Mouse (Mus musculus) MEL (cell line): ENCODE data around the gene Ogfod1. TPM values are rescaled to one million over a fixed set of nuclear protein-coding genes. Genes with fewer than 3 reads are reported as not detected.

Source experiments
- DNase-seq: peaks from one replicate; pipeline ENCODE4 v3.0.0; 2011; ENCODE audit warnings: low read depth, low spot score
- H3K27ac ChIP-seq: 2 replicates; pipeline ENCODE4 v1.5.1; 2012; ENCODE audit warnings: low read depth, mild to moderate bottlenecking, control low read depth, low read length, moderate library complexity; ENCODE audit not compliant: control insufficient read depth
- H3K27me3 ChIP-seq, 2 experiments: fragments of 150-350 bp in 1 of 2; sonication (generic) in 1 of 2; 2 replicates each; pipeline ENCODE4 v1.6.1; 2012; ENCODE audit warnings: low read length in 2 of 2, mild to moderate bottlenecking in 2 of 2, improper control_type of control experiment in 1 of 2, moderate library complexity in 1 of 2; ENCODE audit not compliant: insufficient read depth in 2 of 2, control insufficient read depth in 1 of 2
- H3K36me3 ChIP-seq, 2 experiments: 2 replicates each; pipeline ENCODE4 v1.6.1; 2012 to 2014; ENCODE audit warnings: low read length in 2 of 2, improper control_type of control experiment in 1 of 2, inconsistent platforms in 1 of 2, mild to moderate bottlenecking in 1 of 2; ENCODE audit not compliant: insufficient read depth in 2 of 2, control insufficient read depth in 1 of 2
- H3K4me1 ChIP-seq, 2 experiments: fragments of 150-350 bp in 1 of 2; sonication (generic) in 1 of 2; 2 replicates each; pipeline ENCODE4 v1.6.1; 2012; ENCODE audit warnings: low read length in 2 of 2, improper control_type of control experiment in 1 of 2, mild to moderate bottlenecking in 1 of 2; ENCODE audit not compliant: insufficient read depth in 2 of 2, control insufficient read depth in 1 of 2
- H3K4me3 ChIP-seq, 2 experiments: fragments of 150-350 bp in 1 of 2; sonication (generic) in 1 of 2; 2 replicates each; pipeline ENCODE4 v1.5.1; 2012; ENCODE audit warnings: low read depth in 2 of 2, low read length in 2 of 2, mild to moderate bottlenecking in 2 of 2, moderate library complexity in 2 of 2, control low read depth in 1 of 2, improper control_type of control experiment in 1 of 2; ENCODE audit not compliant: control insufficient read depth in 1 of 2, insufficient read depth in 1 of 2
- H3K79me2 ChIP-seq: 2 replicates; pipeline ENCODE4 v1.6.1; 2012; ENCODE audit warnings: mild to moderate bottlenecking, low read length, moderate library complexity; ENCODE audit not compliant: control insufficient read depth, poor library complexity, insufficient read depth
- H3K9ac ChIP-seq: 2 replicates; pipeline ENCODE4 v1.6.1; 2012; ENCODE audit warnings: low read depth, mild to moderate bottlenecking, control low read depth, low read length, moderate library complexity; ENCODE audit not compliant: control insufficient read depth, poor library complexity, severe bottlenecking
- H3K9me3 ChIP-seq: fragments of 150-350 bp; sonication (generic); replicated peaks from 2 replicates; pipeline ENCODE4 v1.6.1; 2012; ENCODE audit warnings: mild to moderate bottlenecking, low read length, improper control_type of control experiment, moderate library complexity; ENCODE audit not compliant: insufficient read depth
- BHLHE40 ChIP-seq: IDR thresholded peaks from 2 replicates; pipeline ENCODE4 v1.6.1; 2012; ENCODE audit warnings: low read depth, mild to moderate bottlenecking, inconsistent platforms, low read length, improper control_type of control experiment, borderline replicate concordance
- CHD1 ChIP-seq: IDR thresholded peaks from 2 replicates; pipeline ENCODE4 v1.6.1; 2012; ENCODE audit warnings: low read depth, mild to moderate bottlenecking, inconsistent platforms, low read length, improper control_type of control experiment
- CHD2 ChIP-seq: IDR thresholded peaks from 2 replicates; pipeline ENCODE4 v1.6.1; 2011; ENCODE audit warnings: low read length, improper control_type of control experiment
- E2F4 ChIP-seq: IDR thresholded peaks from 2 replicates; pipeline ENCODE4 v1.6.1; 2011; ENCODE audit warnings: low read depth, low read length, improper control_type of control experiment, borderline replicate concordance
- ELF1 ChIP-seq: IDR thresholded peaks from 2 replicates; pipeline ENCODE4 v1.6.1; 2014; ENCODE audit warnings: low read depth, mild to moderate bottlenecking, inconsistent platforms, low read length, improper control_type of control experiment, moderate library complexity
- EP300 ChIP-seq, 2 experiments: IDR thresholded peaks; 2 replicates each; pipeline ENCODE4 v1.6.1; 2011; ENCODE audit warnings: improper control_type of control experiment in 2 of 2, low read length in 2 of 2, low read depth in 1 of 2, mild to moderate bottlenecking in 1 of 2
- GABPA ChIP-seq: IDR thresholded peaks from 2 replicates; pipeline ENCODE4 v1.6.1; 2012; ENCODE audit warnings: low read depth, mild to moderate bottlenecking, inconsistent platforms, low read length, improper control_type of control experiment, moderate library complexity
- GATA1 ChIP-seq: IDR thresholded peaks from 2 replicates; pipeline ENCODE4 v1.6.1; 2011; ENCODE audit warnings: low read depth, low read length, improper control_type of control experiment
- HCFC1 ChIP-seq: IDR thresholded peaks from 2 replicates; pipeline ENCODE4 v1.6.1; 2012; ENCODE audit warnings: low read depth, mild to moderate bottlenecking, inconsistent platforms, low read length, improper control_type of control experiment, moderate library complexity
- JUND ChIP-seq: IDR thresholded peaks from 2 replicates; pipeline ENCODE4 v1.6.1; 2011; ENCODE audit warnings: low read depth, mild to moderate bottlenecking, improper control_type of control experiment, low read length
- KAT2A ChIP-seq: conservative IDR thresholded peaks from 2 replicates; pipeline ENCODE4 v1.6.1; 2012; ENCODE audit warnings: low read depth, low read length, improper control_type of control experiment, inconsistent platforms
- MAFK ChIP-seq: IDR thresholded peaks from 2 replicates; pipeline ENCODE4 v1.6.1; 2011; ENCODE audit warnings: low read depth, mild to moderate bottlenecking, low read length, improper control_type of control experiment, borderline replicate concordance
- MAX ChIP-seq: IDR thresholded peaks from 2 replicates; pipeline ENCODE4 v1.6.1; 2011; ENCODE audit warnings: low read length, improper control_type of control experiment
- MAZ ChIP-seq: IDR thresholded peaks from 2 replicates; pipeline ENCODE4 v1.6.1; 2012; ENCODE audit warnings: low read depth, mild to moderate bottlenecking, inconsistent platforms, low read length, improper control_type of control experiment
- MEF2A ChIP-seq: IDR thresholded peaks from 2 replicates; pipeline ENCODE4 v1.6.1; 2014; ENCODE audit warnings: low read depth, mild to moderate bottlenecking, inconsistent platforms, low read length, improper control_type of control experiment; ENCODE audit not compliant: poor library complexity, insufficient replicate concordance, severe bottlenecking; ENCODE audit errors: extremely low read depth
- MXI1 ChIP-seq: IDR thresholded peaks from 2 replicates; pipeline ENCODE4 v1.6.1; 2011; ENCODE audit warnings: mild to moderate bottlenecking, low read depth, low read length, improper control_type of control experiment
- MYB ChIP-seq: IDR thresholded peaks from 2 replicates; pipeline ENCODE4 v1.6.1; 2011; ENCODE audit warnings: mild to moderate bottlenecking, low read depth, low read length, improper control_type of control experiment
- MYC ChIP-seq: IDR thresholded peaks from 2 replicates; pipeline ENCODE4 v1.6.1; 2011; ENCODE audit warnings: low read depth, mild to moderate bottlenecking, low read length, improper control_type of control experiment, moderate library complexity
- NELFE ChIP-seq: IDR thresholded peaks from 2 replicates; pipeline ENCODE4 v1.6.1; 2011; ENCODE audit warnings: low read depth, low read length, improper control_type of control experiment
- NRF1 ChIP-seq: IDR thresholded peaks from 2 replicates; pipeline ENCODE4 v1.6.1; 2014; ENCODE audit warnings: low read depth, mild to moderate bottlenecking, inconsistent platforms, low read length, improper control_type of control experiment, moderate library complexity; ENCODE audit not compliant: poor library complexity, insufficient read depth, severe bottlenecking
- POLR2A ChIP-seq, 2 experiments: IDR thresholded peaks; 2 replicates each; pipeline ENCODE4 v1.6.1; 2011 to 2012; ENCODE audit warnings: low read length in 2 of 2, mild to moderate bottlenecking in 2 of 2, control low read depth in 1 of 2, improper control_type of control experiment in 1 of 2, low read depth in 1 of 2, moderate library complexity in 1 of 2; ENCODE audit not compliant: control insufficient read depth in 1 of 2, insufficient read depth in 1 of 2, poor library complexity in 1 of 2
- POLR2AphosphoS2 ChIP-seq: IDR thresholded peaks from 2 replicates; pipeline ENCODE4 v1.6.1; 2011; ENCODE audit warnings: low read length, improper control_type of control experiment
- POLR2AphosphoS5 ChIP-seq: IDR thresholded peaks from 2 replicates; pipeline ENCODE4 v1.6.1; 2012; ENCODE audit warnings: low read depth, borderline replicate concordance, mild to moderate bottlenecking, inconsistent platforms, low read length, moderate library complexity, mixed read lengths
- RAD21 ChIP-seq: IDR thresholded peaks from 2 replicates; pipeline ENCODE4 v1.6.1; 2011; ENCODE audit warnings: mild to moderate bottlenecking, low read depth, low read length, improper control_type of control experiment
- RCOR1 ChIP-seq: IDR thresholded peaks from 2 replicates; pipeline ENCODE4 v1.6.1; 2012; ENCODE audit warnings: low read depth, mild to moderate bottlenecking, inconsistent platforms, low read length, improper control_type of control experiment
- SIN3A ChIP-seq: IDR thresholded peaks from 2 replicates; pipeline ENCODE4 v1.6.1; 2012; ENCODE audit warnings: low read length, improper control_type of control experiment, inconsistent platforms
- SMC3 ChIP-seq: IDR thresholded peaks from 2 replicates; pipeline ENCODE4 v1.6.1; 2011; ENCODE audit warnings: low read depth, low read length, improper control_type of control experiment
- TAL1 ChIP-seq: IDR thresholded peaks from 2 replicates; pipeline ENCODE4 v1.6.1; 2012; ENCODE audit warnings: mild to moderate bottlenecking, inconsistent platforms, low read length, moderate library complexity, mixed read lengths
- TBP ChIP-seq: IDR thresholded peaks from 2 replicates; pipeline ENCODE4 v1.8.0; 2011; ENCODE audit warnings: low read depth, low read length, improper control_type of control experiment
- TCF12 ChIP-seq: IDR thresholded peaks from 2 replicates; pipeline ENCODE4 v1.6.1; 2014; ENCODE audit warnings: low read depth, mild to moderate bottlenecking, inconsistent platforms, low read length, improper control_type of control experiment, moderate library complexity
- UBTF ChIP-seq: IDR thresholded peaks from 2 replicates; pipeline ENCODE4 v1.6.1; 2012; ENCODE audit warnings: low read depth, mild to moderate bottlenecking, inconsistent platforms, low read length, improper control_type of control experiment, moderate library complexity, borderline replicate concordance; ENCODE audit not compliant: insufficient read depth
- USF1 ChIP-seq: IDR thresholded peaks from 2 replicates; pipeline ENCODE4 v1.6.1; 2014; ENCODE audit warnings: low read depth, mild to moderate bottlenecking, inconsistent platforms, low read length, improper control_type of control experiment, moderate library complexity
- ZC3H11A ChIP-seq: IDR thresholded peaks from 2 replicates; pipeline ENCODE4 v1.6.1; 2012; ENCODE audit warnings: low read depth, mild to moderate bottlenecking, inconsistent platforms, low read length, improper control_type of control experiment
- ZKSCAN1 ChIP-seq: IDR thresholded peaks from 2 replicates; pipeline ENCODE4 v1.6.1; 2012; ENCODE audit warnings: low read depth, mild to moderate bottlenecking, inconsistent platforms, low read length, improper control_type of control experiment, moderate library complexity
- ZMIZ1 ChIP-seq: IDR thresholded peaks from 2 replicates; pipeline ENCODE4 v1.6.1; 2012; ENCODE audit warnings: low read depth, mild to moderate bottlenecking, inconsistent platforms, low read length, improper control_type of control experiment, moderate library complexity
- ZNF384 ChIP-seq: IDR thresholded peaks from 2 replicates; pipeline ENCODE4 v1.6.1; 2012; ENCODE audit warnings: low read depth, mild to moderate bottlenecking, inconsistent platforms, low read length, improper control_type of control experiment
- polyA plus RNA-seq, 2 experiments: library from polyadenylated mRNA; stranded (reverse) in 1 of 2; unstranded in 1 of 2; fragments of >175 nt in 1 of 2; fragments of >200 nt in 1 of 2; gene quantifications; 2 replicates each; pipeline versions ENCODE4 v1.2.1 to v1.2.4; 2012; ENCODE audit warnings: low replicate concordance in 2 of 2, low read depth in 1 of 2; ENCODE audit not compliant: insufficient read length in 2 of 2, insufficient read depth in 1 of 2, missing spikeins in 1 of 2
- total RNA-seq: library from RNA; depleted of rRNA; stranded (reverse); fragments of 300-350 nt; gene quantifications from 2 replicates; pipeline ENCODE4 v1.2.3, GENCODE M21; 2012; rRNA removed

Gene Ogfod1
- total RNA-seq: 16.0 and 16.3 TPM in 2 replicates
- polyA plus RNA-seq: 10 to 100 TPM in 1 of 2 experiments, not detected in 1; 30.0 TPM

DNA sequence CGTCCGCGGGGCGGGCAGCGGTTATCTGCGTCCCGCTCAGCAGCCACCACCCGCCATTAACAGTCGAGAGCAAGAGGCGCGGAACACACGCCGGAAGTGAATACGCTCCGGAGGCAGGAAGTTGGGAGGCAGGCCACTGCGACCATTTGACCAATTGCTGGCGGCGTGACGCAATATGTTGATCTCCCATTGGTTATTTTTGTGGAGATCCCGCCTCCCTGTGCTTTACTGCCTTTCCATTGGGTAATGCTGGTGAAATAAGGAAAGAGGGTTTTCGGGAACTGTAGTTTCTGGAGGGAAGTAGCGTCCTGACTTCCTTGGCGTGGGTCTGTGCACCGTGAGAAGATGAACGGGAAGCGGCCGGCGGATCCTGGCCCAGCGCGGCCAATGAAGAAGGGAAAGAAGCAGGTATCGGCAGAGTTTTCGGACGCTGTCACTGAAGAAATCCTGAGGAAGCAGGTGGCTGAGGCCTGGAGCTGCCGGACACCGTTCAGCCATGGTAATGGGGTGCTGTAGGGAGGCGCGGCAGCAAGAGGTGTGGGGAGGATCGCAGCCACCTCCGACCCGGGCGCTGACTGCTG is at the start of gene Ogfod1, which contains the start of gene Nudt21:
Ogfod1 (plus strand) TSS at position 255 of the 581 bp plus-strand sequence.
Nudt21 (minus strand) TSS at position 88 of the 581 bp plus-strand sequence.
- peaks cover 57% of the 10 kb centered on the region for H3K79me2 ChIP-seq
- peaks cover 2 to 36% of the 10 kb centered on the region in 2 experiments for H3K36me3 ChIP-seq
- peak; percentile 99 for DNase-seq
- peak within 1 kb of the TSS; percentile 82 to 99 for H3K4me3 ChIP-seq
- peak within 1 kb of the TSS; percentile 94 for H3K9ac ChIP-seq
- H3K27ac ChIP-seq: peak within 1 kb of the TSS; percentile 85
- no peaks in the 10 kb centered on the region for H3K9me3 ChIP-seq
- H3K27me3 ChIP-seq: no peaks in the 10 kb centered on the region
- H3K4me1 ChIP-seq: peaks cover 9 to 20% of the 10 kb centered on the region in 2 experiments
- peak; percentile 96 for TF ChIP-seq KAT2A
- TF ChIP-seq MAFK: no peak
- TF ChIP-seq GATA1: no peak
- no peak for TF ChIP-seq MAZ
- TF ChIP-seq MYB: no peak
- no peak for TF ChIP-seq USF1
- peak; percentile 81 for TF ChIP-seq POLR2AphosphoS2
- no peak for TF ChIP-seq E2F4
- TF ChIP-seq NELFE: peak; percentile 83
- TF ChIP-seq RCOR1: no peak
- TF ChIP-seq SMC3: no peak
- TF ChIP-seq NRF1: 0 out of 2 replicates have a peak, but pooled peaks have one; percentile 38
- TF ChIP-seq ZC3H11A: no peak
- TF ChIP-seq EP300 (IDR thresholded peaks at IDR 0.05; ENCODE audit: low read depth in 1 of 2, low read length in 2 of 2): no peak
- no peak for TF ChIP-seq CHD1
- peak; percentile 81; the same call in 1 of the 2 replicates for TF ChIP-seq MYC
- TF ChIP-seq TBP: peak; percentile 88
- peak; percentile 90 for TF ChIP-seq ELF1
- no peak for TF ChIP-seq ZKSCAN1
- TF ChIP-seq UBTF: no peak
- TF ChIP-seq HCFC1: peak; percentile 94
- TF ChIP-seq ZMIZ1: no peak; the same call in 1 of the 2 replicates
- no peak for TF ChIP-seq RAD21
- TF ChIP-seq ZNF384: no peak
- TF ChIP-seq TCF12: no peak; the same call in 1 of the 2 replicates
- TF ChIP-seq CHD2: peak; percentile 94
- no peak for TF ChIP-seq POLR2AphosphoS5
- TF ChIP-seq SIN3A: peak; percentile 78
- TF ChIP-seq MAX: peak; percentile 3; the same call in 1 of the 2 replicates
- TF ChIP-seq JUND: no peak
- TF ChIP-seq MEF2A: no peak
- no peak for TF ChIP-seq TAL1
- TF ChIP-seq POLR2A (IDR thresholded peaks at IDR 0.05; ENCODE audit: control insufficient read depth in 1 of 2, insufficient read depth in 1 of 2, low read depth in 1 of 2, low read length in 2 of 2, poor library complexity in 1 of 2): peak; percentile 60 to 93; a peak in 3 of 4 replicates
- no peak for TF ChIP-seq GABPA
- peak; percentile 48 for TF ChIP-seq MXI1
- TF ChIP-seq BHLHE40: no peak
